Mouse (Mus musculus) erythroblast, embryonic 14.5 days (primary cell): ENCODE data around the gene Chd5.

Experiments
- GATA1 ChIP-seq: IDR thresholded peaks from 2 replicates; pipeline ENCODE4 v1.6.1; 2012; ENCODE audit warnings: low read length, inconsistent platforms, mixed read lengths
- TAL1 ChIP-seq: IDR thresholded peaks from 3 replicates; pipeline ENCODE4 v1.6.1; 2012; ENCODE audit warnings: low read length, inconsistent platforms, mixed read lengths

DNA sequence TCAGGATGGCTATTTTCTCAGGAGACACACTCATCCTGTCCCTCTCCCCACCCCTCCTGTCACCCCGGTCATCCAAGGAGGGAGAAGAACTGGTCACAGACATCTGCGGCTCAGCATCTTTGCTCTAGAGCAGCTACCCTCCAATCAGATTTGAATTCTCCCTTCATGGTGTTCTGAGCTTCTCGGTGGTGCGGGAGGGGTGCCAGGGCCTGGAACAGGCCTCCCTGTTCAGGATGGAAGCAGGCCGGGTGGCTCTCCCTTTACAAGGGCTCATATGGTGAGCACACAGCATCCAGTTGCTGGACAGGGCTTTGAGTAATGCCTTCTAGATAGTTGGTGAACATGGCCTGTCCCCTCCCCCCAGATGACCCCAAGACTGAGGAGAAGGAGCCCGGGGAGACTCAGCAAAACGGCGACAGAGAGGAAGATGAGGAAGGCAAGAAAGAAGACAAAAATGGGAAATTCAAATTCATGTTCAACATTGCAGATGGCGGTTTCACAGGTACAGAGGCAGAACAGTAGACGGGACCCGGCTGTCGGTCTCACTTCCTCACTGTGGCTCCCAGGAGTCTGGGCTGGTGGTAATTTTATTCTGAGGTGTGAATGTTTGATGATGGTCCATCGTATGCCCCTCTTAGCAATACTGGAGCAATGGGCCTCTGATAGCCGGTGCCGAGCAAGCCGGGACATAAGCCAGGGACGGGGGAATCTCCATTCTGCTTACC, 44.2 kb downstream of the Chd5 start:
- no peak for TF ChIP-seq TAL1
- TF ChIP-seq GATA1, result no peak
